Mouse (Mus musculus) spleen, adult 2 months (tissue): Measurements from ENCODE around the gene Pde1c.

Experiments
- CTCF ChIP-seq: fragments of 200-500 bp; IDR thresholded peaks from 2 replicates; pipeline ENCODE4 v1.5.1; 2011; ENCODE audit warnings: mild to moderate bottlenecking, inconsistent platforms; ENCODE audit not compliant: insufficient read depth, insufficient read length, insufficient replicate concordance; ENCODE audit errors: extremely low read depth
- POLR2A ChIP-seq: fragments of 200-500 bp; IDR thresholded peaks from 2 replicates; pipeline ENCODE4 v1.6.1; 2011; ENCODE audit warnings: low read depth, low read length, inconsistent platforms

- TF ChIP-seq CTCF, result no peak
- TF ChIP-seq POLR2A, result no peak
Measured at GRCm38 (mm10) chr6:56029986-56030385, 538.9 kb downstream of the Pde1c start.
